Mouse (Mus musculus): ENCODE results near the gene Ptgds. TPM values are rescaled to one million over a fixed set of nuclear protein-coding genes. Genes with fewer than 3 reads are reported as not detected.

Ptgds gene
- polyA plus RNA-seq, 1 experiment from 2014 or later: 3.0 TPM

DNA sequence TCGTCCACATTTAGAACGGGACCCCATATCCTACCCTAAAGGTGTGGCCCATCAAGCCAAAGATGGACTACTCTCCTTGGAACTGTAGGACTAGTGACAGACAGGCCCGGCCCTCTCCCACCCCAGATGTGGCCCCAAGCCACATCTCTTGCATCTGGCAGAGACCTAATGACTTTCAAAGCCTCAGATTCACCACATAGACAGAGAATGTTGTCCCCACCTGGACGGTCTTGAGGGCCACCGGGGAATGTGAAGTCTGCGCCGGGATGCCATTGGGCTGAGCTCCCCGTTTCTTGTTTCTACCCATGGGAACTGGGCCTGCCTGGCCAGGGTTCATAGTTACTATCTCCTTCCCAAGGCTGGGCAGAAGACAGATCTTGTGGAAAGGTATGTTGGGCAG, 7.7 kb upstream of the Ptgds start:
- Histone ChIP-seq H3K9me3 (replicated peaks) (no peaks in the 10 kb centered on the region), H3K27me3 (peaks cover 5% of the 10 kb centered on the region; the same call in 1 of the 2 replicates), H3K36me3 (no peaks in the 10 kb centered on the region), H3K4me3 (no peak overlapping the region), H3K9ac (no peak overlapping the region), H3K4me1 (no peaks in the 10 kb centered on the region), H3K4me2 (replicated peaks) (no peak overlapping the region), H3K27ac (no peak overlapping the region)
- WGBS: 89% methylated on average over 8 of the region's 8 CpGs
- ATAC-seq (ENCODE audit: low FRiP score): no peak

DNA sequence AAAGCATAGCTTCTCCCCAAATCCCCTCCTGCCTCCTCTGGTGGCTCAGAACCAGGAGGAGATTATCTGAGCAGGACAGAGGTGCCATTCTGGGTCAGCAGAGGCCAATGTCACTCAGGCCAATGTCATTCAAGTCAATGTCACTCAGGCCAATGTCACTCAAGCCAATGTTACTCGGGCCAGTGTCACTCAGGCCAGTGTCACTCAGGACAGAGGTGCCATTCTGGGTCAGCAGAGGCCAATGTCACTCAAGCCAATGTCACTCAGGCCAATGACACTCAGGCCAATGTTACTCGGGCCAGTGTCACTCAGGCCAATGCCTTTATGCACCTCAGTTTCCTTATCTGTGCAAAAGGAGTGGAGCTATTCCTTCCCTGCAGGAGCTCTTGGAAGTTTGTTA, 2.7 kb upstream of the Ptgds start:
- Histone ChIP-seq H3K9me3 (replicated peaks) (no peaks in the 10 kb centered on the region), H3K27ac (no peak overlapping the region), H3K4me3 (no peak overlapping the region), H3K9ac (no peak overlapping the region), H3K27me3 (peaks cover 7% of the 10 kb centered on the region; the same call in 1 of the 2 replicates), H3K36me3 (no peaks in the 10 kb centered on the region), H3K4me1 (peaks cover 8% of the 10 kb centered on the region), H3K4me2 (replicated peaks) (no peak overlapping the region)
- ATAC-seq (ENCODE audit: low FRiP score): no peak
- WGBS: 79% methylated on average over 2 of the region's 2 CpGs

DNA sequence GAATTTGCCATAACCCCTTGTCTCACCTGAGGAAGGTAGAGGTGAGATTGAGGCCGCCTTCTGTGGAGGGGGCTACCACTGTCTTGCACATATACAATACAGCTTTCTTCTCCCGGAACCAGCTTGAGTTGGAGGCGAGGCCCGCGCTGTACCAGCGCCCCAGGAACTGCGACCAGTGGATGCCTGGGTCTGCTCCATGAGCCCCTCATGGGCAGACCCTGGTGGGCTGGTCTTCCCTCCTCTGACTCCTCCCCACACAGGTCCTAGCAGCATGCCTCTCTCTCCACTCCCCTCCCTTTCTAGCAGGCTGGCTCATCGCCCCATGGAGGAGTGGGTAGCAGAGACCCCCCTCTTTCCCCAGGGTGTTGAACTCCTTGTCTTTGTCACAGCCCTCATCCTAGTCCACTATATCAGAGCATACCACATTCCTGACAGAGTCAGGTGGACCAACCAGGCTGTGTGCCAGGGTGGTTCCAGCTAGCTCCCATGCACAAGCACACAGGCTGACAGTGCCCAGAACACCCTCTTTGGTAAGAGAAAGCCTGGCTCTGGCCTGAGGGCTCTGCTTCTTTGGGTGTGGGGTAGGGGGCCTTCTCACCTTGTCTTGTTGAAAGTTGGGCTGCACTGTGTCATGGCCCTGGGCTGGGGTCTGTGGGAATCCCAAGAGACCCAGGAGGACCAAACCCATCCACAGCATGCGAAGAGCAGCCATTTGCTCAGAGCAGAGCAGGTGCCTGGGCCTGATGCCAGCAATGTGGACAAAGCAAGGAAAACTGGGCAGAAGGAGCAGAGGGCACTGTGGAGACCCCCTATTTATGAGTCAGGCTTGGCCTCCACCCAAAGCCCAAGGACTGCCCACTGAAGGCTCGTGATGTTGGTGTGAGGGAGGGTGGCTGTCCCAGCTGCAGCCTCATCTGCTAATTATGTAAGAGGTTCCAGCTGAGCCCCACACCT, 607 bp downstream of the Ptgds start:
- 79% methylated on average over 10 of the region's 10 CpGs for WGBS
- Histone ChIP-seq H3K27ac (0 out of 2 replicates have a peak overlapping the region, but pooled peaks have one; percentile 4), H3K4me2 (replicated peaks) (no peak overlapping the region), H3K9ac (no peak overlapping the region), H3K36me3 (no peaks in the 10 kb centered on the region), H3K4me1 (peaks cover 13% of the 10 kb centered on the region), H3K4me3 (no peak overlapping the region), H3K9me3 (replicated peaks) (no peaks in the 10 kb centered on the region), H3K27me3 (0 out of 2 replicates have a peak, but pooled peaks cover 7% of the 10 kb centered on the region)
- peak; percentile 43 for ATAC-seq (ENCODE audit: low FRiP score)

DNA sequence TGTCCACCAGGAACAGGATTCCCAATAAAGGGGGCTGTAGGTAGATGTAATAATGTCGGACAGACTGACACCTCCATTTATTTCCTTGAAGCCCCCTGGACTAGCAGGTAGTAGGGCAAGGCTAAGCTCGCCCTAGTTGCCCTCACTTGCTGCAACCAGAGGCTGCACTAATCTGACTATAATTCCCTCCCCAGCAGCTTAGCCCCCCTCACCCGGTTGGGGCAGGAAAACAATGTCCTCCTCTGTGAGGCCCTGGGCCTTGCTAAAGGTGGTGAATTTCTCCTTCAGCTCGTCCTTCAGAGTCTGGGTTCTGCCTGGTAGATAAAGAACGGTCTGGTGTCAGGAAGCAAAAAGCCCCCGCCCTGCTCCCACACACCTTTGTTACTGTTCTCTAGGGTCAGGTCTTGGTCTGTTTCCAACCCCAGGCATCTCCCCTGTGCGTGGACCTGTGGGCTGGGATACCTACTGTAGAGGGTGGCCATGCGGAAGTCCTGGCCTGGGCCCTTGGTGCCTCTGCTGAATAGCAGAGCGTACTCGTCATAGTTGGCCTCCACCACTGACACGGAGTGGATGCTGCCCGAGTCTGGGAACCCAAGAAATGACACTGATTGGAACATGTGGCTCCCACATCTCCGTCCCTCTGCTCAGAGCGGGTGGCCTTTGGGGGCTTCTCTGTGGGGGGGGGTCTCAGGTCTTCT, 2.1 kb downstream of the Ptgds start:
- H3K27ac ChIP-seq: no peak overlapping the region
- H3K9me3 ChIP-seq (replicated peaks): no peaks in the 10 kb centered on the region
- H3K9ac ChIP-seq: no peak overlapping the region
- no peak for ATAC-seq (ENCODE audit: low FRiP score)
- H3K4me2 ChIP-seq (replicated peaks): no peak overlapping the region
- WGBS: 81% methylated on average over 14 of the region's 14 CpGs
- H3K4me1 ChIP-seq: peaks cover 13% of the 10 kb centered on the region
- no peak overlapping the region for H3K4me3 ChIP-seq
- 0 out of 2 replicates have a peak, but pooled peaks cover 7% of the 10 kb centered on the region for H3K27me3 ChIP-seq
- no peaks in the 10 kb centered on the region for H3K36me3 ChIP-seq

DNA sequence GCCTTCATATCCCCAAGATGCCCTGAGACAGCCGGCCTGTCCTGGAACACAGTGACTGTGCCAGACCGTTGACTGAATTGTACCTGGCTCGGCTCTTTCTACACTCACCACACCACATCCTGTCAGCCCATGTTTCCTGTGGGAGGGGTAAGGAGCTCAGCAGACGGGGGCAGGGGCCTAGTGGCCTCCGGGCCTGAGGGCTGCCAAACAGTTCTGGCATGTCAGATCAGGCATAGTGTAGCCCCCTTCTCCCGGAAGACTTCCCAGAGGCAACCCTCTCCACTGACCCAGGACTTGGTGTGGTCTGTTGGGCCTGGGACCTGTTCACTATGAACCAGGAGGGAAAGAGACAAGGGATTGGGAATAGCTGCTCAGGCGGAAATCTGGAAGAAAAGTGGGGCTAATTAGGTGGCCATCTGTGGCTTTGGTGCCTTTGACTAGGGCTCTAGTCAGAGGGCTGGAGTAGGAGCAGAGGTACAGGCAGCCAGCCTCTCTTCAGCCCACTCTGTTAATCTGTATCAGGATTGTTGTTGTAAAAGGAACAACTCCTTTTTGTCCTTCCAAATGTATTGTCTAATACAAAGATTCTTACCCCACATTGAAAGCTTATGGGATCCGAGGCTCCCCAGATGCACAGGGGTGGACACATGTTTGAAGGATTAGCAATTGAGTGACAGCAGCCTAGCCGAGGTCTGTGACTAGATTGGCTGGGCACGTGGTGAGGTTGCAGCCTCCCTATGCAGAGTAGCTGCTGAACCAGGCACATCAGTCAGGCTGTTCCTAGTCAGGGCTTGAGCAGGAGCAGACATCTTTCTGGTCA, 3.8 kb downstream of the Ptgds start:
- Histone ChIP-seq H3K27me3 (0 out of 2 replicates have a peak, but pooled peaks cover 7% of the 10 kb centered on the region), H3K4me2 (replicated peaks) (no peak overlapping the region), H3K9ac (no peak overlapping the region), H3K4me1 (peaks cover 18% of the 10 kb centered on the region), H3K9me3 (replicated peaks) (no peaks in the 10 kb centered on the region), H3K27ac (no peak overlapping the region), H3K36me3 (no peaks in the 10 kb centered on the region), H3K4me3 (no peak overlapping the region)
- no peak for ATAC-seq (ENCODE audit: low FRiP score)
- 57% methylated on average over 10 of the region's 10 CpGs for WGBS

DNA sequence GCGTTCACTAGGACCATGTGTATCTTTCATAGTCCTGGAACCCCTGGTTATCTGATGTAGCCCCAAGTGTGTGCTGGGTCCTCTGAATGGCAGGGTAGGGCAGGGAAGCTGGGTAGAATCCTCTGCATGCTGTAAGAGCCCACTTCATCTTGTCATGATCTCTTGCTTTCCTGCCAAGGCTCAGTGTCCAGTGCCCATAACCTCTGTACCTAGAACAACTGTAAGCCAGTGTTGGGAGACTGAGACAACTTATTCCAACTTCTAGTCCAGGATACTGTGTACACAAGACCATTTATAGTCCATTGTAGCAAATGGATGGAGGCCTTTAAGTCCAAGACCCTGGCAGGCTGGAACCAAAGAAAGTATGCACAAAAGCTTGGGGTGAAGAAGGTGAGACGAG, 4.6 kb downstream of the Ptgds start:
- no peak overlapping the region for H3K4me2 ChIP-seq (replicated peaks)
- no peak overlapping the region for H3K27ac ChIP-seq
- no peak overlapping the region for H3K9ac ChIP-seq
- H3K4me3 ChIP-seq: no peak overlapping the region
- H3K9me3 ChIP-seq (replicated peaks): no peaks in the 10 kb centered on the region
- WGBS: 90% methylated on average over 2 of the region's 2 CpGs
- H3K4me1 ChIP-seq: peaks cover 20% of the 10 kb centered on the region
- 0 out of 2 replicates have a peak, but pooled peaks cover 7% of the 10 kb centered on the region for H3K27me3 ChIP-seq
- ATAC-seq (ENCODE audit: low FRiP score): no peak
- no peaks in the 10 kb centered on the region for H3K36me3 ChIP-seq

DNA sequence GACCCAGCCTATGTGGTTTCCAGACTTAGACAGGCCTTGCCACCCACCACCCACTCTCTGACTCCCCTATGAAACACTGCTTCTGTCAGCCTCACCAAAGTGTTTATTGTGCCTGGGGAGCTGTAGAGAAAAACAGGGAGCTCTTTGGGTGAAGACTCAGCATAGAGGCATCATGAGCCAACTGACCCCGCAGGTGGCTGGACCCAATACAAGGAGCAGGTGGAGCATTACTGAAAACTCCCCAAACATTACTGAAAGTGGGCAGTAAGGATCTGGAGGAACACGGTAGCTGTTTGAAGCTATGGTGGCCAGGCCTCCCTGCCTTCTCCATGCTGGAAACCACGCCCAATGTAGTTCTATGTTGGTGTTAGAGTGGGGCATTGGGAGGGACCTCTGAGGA, 6.2 kb downstream of the Ptgds start:
- no peak for ATAC-seq (ENCODE audit: low FRiP score)
- no peak overlapping the region for H3K4me3 ChIP-seq
- peaks cover 24% of the 10 kb centered on the region for H3K4me1 ChIP-seq
- no peak overlapping the region for H3K27ac ChIP-seq
- no peaks in the 10 kb centered on the region for H3K9me3 ChIP-seq (replicated peaks)
- no peaks in the 10 kb centered on the region for H3K27me3 ChIP-seq
- WGBS: 81% methylated on average over 3 of the region's 3 CpGs
- no peak overlapping the region for H3K4me2 ChIP-seq (replicated peaks)
- 0 out of 2 replicates have a peak, but pooled peaks cover 7% of the 10 kb centered on the region for H3K36me3 ChIP-seq
- no peak overlapping the region for H3K9ac ChIP-seq

DNA sequence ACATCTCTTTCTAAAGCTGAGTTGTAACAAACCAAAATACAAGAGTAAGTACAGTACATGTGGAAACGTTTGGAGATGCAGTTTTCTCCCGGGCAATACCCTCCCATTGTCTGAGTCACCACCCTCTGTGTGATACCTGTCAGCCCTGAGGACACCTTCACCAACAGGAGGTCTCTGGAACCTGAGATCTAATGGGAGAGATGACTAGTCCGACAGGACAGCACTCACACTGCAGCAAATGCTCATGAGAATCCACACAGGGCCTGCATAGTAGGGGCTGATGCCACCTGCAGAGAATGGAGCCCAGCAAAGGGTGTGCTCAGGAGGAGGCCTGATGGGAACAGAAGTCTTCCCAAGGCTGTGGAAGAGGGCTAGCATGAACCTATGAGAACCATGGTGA, 8.4 kb downstream of the Ptgds start:
- Histone ChIP-seq H3K36me3 (peaks cover 18% of the 10 kb centered on the region; the same call in 1 of the 2 replicates), H3K4me3 (peak overlapping the region; percentile 63), H3K27me3 (no peaks in the 10 kb centered on the region), H3K4me1 (peaks cover 24% of the 10 kb centered on the region), H3K9me3 (replicated peaks) (no peaks in the 10 kb centered on the region), H3K9ac (peak overlapping the region; percentile 81), H3K4me2 (replicated peaks) (peak overlapping the region; percentile 80), H3K27ac (peak overlapping the region; percentile 94)
- peak; percentile 12 for ATAC-seq (ENCODE audit: low FRiP score)
- WGBS: 22% methylated on average over 3 of the region's 3 CpGs

DNA sequence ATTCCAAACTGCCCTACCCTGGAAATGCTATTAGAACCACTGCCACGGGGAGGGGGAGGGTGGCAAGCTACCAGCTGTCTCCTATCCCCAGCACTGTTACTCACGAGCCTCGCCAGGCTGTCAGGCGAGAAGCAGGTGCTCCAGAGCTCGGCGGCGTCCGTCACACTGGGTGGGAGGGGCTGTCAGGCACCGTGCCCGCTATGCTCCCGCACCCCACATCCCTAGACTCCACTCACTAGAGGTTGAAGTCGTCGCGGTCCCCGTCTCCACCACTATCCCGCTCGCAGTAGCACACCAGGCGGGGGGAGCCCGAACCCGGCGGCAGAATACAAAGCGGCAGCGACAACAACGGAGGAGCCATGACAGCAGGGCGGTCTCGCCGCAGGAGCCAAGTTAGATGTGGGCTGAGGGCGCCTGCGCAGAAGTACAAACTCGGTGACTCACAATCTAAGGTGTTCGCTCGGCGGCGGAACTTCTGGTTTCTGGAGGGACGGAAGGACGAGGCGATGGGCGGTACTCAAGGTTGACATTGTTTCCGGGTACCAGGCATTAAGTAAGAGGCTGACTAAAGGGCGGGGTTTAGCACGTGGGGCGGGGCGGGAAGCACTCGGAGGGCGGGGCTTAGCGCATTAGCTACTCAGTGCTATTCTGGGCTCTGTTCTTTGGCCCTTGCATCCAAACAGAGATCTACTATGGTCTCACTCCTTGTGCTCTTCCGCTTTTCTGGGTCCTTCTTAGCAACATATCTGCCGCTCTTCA, 9.1 kb downstream of the Ptgds start, which contains the start of gene Paxx:
Gene Paxx (minus strand): TSS at position 544 of the 759 bp plus-strand sequence.
- peaks cover 22% of the 10 kb centered on the region for H3K4me1 ChIP-seq
- ATAC-seq (ENCODE audit: low FRiP score): peak; percentile 90
- peak within 1 kb of the TSS; percentile 80 for H3K4me2 ChIP-seq (replicated peaks)
- peaks cover 18% of the 10 kb centered on the region; the same call in 1 of the 2 replicates for H3K36me3 ChIP-seq
- WGBS: 1% methylated on average over 48 of the region's 48 CpGs
- peak within 1 kb of the TSS; percentile 94 for H3K27ac ChIP-seq
- peak within 1 kb of the TSS; percentile 81 for H3K9ac ChIP-seq
- peak within 1 kb of the TSS; percentile 63 for H3K4me3 ChIP-seq
- no peaks in the 10 kb centered on the region for H3K9me3 ChIP-seq (replicated peaks)
- H3K27me3 ChIP-seq: no peaks in the 10 kb centered on the region

DNA sequence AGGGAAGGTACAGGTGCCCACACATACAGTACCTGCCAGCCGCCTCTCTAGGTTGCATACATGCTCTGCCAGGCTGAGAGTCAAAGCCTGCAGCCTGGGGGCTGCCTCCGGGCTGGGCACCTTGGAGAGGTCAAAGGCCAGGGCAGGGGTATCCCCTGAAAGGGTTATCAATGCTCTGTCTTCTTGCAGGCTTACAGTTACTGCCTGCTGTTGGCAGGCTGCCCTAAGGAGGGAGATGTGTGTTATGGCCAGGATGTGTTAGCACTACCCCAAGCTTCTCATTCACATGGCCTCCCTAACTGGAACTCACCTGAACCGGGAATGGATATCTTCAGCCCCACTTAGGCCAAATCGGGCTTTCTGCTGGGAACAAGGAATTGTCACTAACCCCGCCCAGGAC, 9.7 kb downstream of the Ptgds start:
- Histone ChIP-seq H3K4me3 (peak overlapping the region; percentile 63), H3K9ac (peak overlapping the region; percentile 81), H3K4me2 (replicated peaks) (peak overlapping the region; percentile 80), H3K9me3 (replicated peaks) (no peaks in the 10 kb centered on the region), H3K4me1 (peaks cover 19% of the 10 kb centered on the region), H3K27ac (peak overlapping the region; percentile 94), H3K36me3 (peaks cover 18% of the 10 kb centered on the region; the same call in 1 of the 2 replicates), H3K27me3 (no peaks in the 10 kb centered on the region)
- ATAC-seq (ENCODE audit: low FRiP score): peak; percentile 29
- WGBS: 37% methylated on average over 5 of the region's 5 CpGs

DNA sequence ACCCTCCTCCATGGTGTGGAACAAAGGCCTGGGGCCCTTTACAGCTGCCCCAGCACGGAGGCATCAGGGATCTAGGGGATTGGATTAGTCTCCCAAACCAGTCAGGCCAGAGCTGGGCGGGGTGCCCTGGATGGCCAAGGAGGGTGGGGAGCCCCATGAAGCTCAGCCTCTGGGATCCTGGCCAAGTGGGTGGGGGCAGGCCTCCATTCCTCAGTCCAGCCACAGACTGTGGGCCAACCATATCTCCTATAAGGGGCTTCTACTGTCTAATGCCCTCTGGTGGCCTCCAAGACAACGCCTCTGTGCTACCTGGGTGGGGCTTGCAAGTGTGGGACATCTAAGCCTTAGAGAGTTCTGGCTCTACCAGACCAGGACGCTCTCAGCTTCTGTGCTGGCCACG, 10.9 kb downstream of the Ptgds start:
- no peak overlapping the region for H3K27ac ChIP-seq
- WGBS: 82% methylated on average over 5 of the region's 5 CpGs
- H3K4me1 ChIP-seq: peaks cover 19% of the 10 kb centered on the region
- ATAC-seq (ENCODE audit: low FRiP score): no peak
- no peaks in the 10 kb centered on the region for H3K9me3 ChIP-seq (replicated peaks)
- no peaks in the 10 kb centered on the region for H3K27me3 ChIP-seq
- peaks cover 18% of the 10 kb centered on the region; the same call in 1 of the 2 replicates for H3K36me3 ChIP-seq
- no peak overlapping the region for H3K4me2 ChIP-seq (replicated peaks)
- no peak overlapping the region for H3K9ac ChIP-seq
- H3K4me3 ChIP-seq: no peak overlapping the region
